Mouse (Mus musculus): ENCODE data around the gene Rps13. TPM values are rescaled to one million over a fixed set of nuclear protein-coding genes. Genes with fewer than 3 reads are reported as not detected.
"Not testable (repeated sequence)": the region's sequence is repeated elsewhere in the genome, so short reads cannot be mapped to it uniquely, and the experiment has no call there.

Gene Rps13
- polyA plus RNA-seq (2012; rRNA removed), result 160 and 185 TPM in 2 replicates

- DNase-seq, result peak; percentile 97
- TF ChIP-seq CTCF (IDR thresholded peaks at IDR 0.05; ENCODE audit: borderline replicate concordance, control insufficient read depth, extremely low read depth, insufficient read depth, low read length, poor library complexity), result peak; percentile 26; the same call in 1 of the 2 replicates
- TF ChIP-seq POLR2A (IDR thresholded peaks at IDR 0.05; ENCODE audit: control insufficient read depth, extremely low read depth, insufficient read depth, low read length, poor library complexity), result peak; percentile 94; the same call in 1 of the 2 replicates
- H3K27ac ChIP-seq (ENCODE audit: control insufficient read depth, insufficient read depth, low read length), result peak within 1 kb of the TSS; percentile 61
- H3K27me3 ChIP-seq (ENCODE audit: control insufficient read depth, insufficient read depth, low read length), result no peaks in the 10 kb centered on the region
- peaks cover 25% of the 10 kb centered on the region for H3K36me3 ChIP-seq (ENCODE audit: control insufficient read depth, insufficient read depth, low read length)
- peak within 1 kb of the TSS; percentile 87 for H3K4me3 ChIP-seq (ENCODE audit: control insufficient read depth, insufficient read depth, low read length)
- H3K4me1 ChIP-seq (replicated peaks; ENCODE audit: control insufficient read depth, insufficient read depth, low read length), result peaks cover 5% of the 10 kb centered on the region
- WGBS, result under 1% methylated on average over 78 of the region's 78 CpGs
These were observed at the start of gene Rps13 for GRCm38 (mm10) chr7:116333713-116334668. TSS of gene Rps13 (minus strand) at chr7:116334195.

- peaks cover 11% of the 10 kb centered on the region; the same call in 1 of the 2 replicates for H3K36me3 ChIP-seq (ENCODE audit: control insufficient read depth, insufficient read depth, low read length)
- H3K27ac ChIP-seq (ENCODE audit: control insufficient read depth, insufficient read depth, low read length); DNase-seq; H3K27me3 ChIP-seq (ENCODE audit: control insufficient read depth, insufficient read depth, low read length); H3K4me1 ChIP-seq (replicated peaks; ENCODE audit: control insufficient read depth, insufficient read depth, low read length); H3K4me3 ChIP-seq (ENCODE audit: control insufficient read depth, insufficient read depth, low read length): not testable (repeated sequence)
- WGBS, result over 99% methylated on average over 6 of the region's 6 CpGs
These were observed 45.2 kb upstream of the Rps13 start for GRCm38 (mm10) chr7:116379181-116379580.

GRCm38 (mm10) chr7:116374284-116374683, 40.3 kb upstream of the Rps13 start:
- Histone ChIP-seq H3K4me3 (ENCODE audit: control insufficient read depth, insufficient read depth, low read length) (no peak overlapping the region), H3K27ac (ENCODE audit: control insufficient read depth, insufficient read depth, low read length) (no peak overlapping the region), H3K36me3 (ENCODE audit: control insufficient read depth, insufficient read depth, low read length) (peaks cover 16% of the 10 kb centered on the region; the same call in 1 of the 2 replicates), H3K27me3 (ENCODE audit: control insufficient read depth, insufficient read depth, low read length) (no peaks in the 10 kb centered on the region), H3K4me1 (replicated peaks; ENCODE audit: control insufficient read depth, insufficient read depth, low read length) (peaks cover 3% of the 10 kb centered on the region; the same call in 1 of the 2 replicates)
- WGBS, result 98% methylated on average over 1 of the region's 1 CpGs
- TF ChIP-seq POLR2A (IDR thresholded peaks at IDR 0.05; ENCODE audit: control insufficient read depth, extremely low read depth, insufficient read depth, low read length, poor library complexity) (no peak), CTCF (IDR thresholded peaks at IDR 0.05; ENCODE audit: borderline replicate concordance, control insufficient read depth, extremely low read depth, insufficient read depth, low read length, poor library complexity) (no peak)
- no peak for DNase-seq

- no peak overlapping the region for H3K4me3 ChIP-seq (ENCODE audit: control insufficient read depth, insufficient read depth, low read length)
- no peaks in the 10 kb centered on the region for H3K27me3 ChIP-seq (ENCODE audit: control insufficient read depth, insufficient read depth, low read length)
- H3K36me3 ChIP-seq (ENCODE audit: control insufficient read depth, insufficient read depth, low read length), result peaks cover 27% of the 10 kb centered on the region
- WGBS, result 44% methylated on average over 1 of the region's 1 CpGs
- no peak overlapping the region for H3K27ac ChIP-seq (ENCODE audit: control insufficient read depth, insufficient read depth, low read length)
- H3K4me1 ChIP-seq (replicated peaks; ENCODE audit: control insufficient read depth, insufficient read depth, low read length), result peaks cover 5% of the 10 kb centered on the region
- peak; percentile 75 for DNase-seq
- TF ChIP-seq CTCF (IDR thresholded peaks at IDR 0.05; ENCODE audit: borderline replicate concordance, control insufficient read depth, extremely low read depth, insufficient read depth, low read length, poor library complexity), result no peak
- TF ChIP-seq POLR2A (IDR thresholded peaks at IDR 0.05; ENCODE audit: control insufficient read depth, extremely low read depth, insufficient read depth, low read length, poor library complexity), result no peak
These were observed 2.2 kb upstream of the Rps13 start for GRCm38 (mm10) chr7:116336226-116336625.

- no peak for DNase-seq
- Histone ChIP-seq H3K4me3 (ENCODE audit: control insufficient read depth, insufficient read depth, low read length) (no peak overlapping the region), H3K27ac (ENCODE audit: control insufficient read depth, insufficient read depth, low read length) (no peak overlapping the region), H3K4me1 (replicated peaks; ENCODE audit: control insufficient read depth, insufficient read depth, low read length) (peaks cover 5% of the 10 kb centered on the region), H3K27me3 (ENCODE audit: control insufficient read depth, insufficient read depth, low read length) (no peaks in the 10 kb centered on the region), H3K36me3 (ENCODE audit: control insufficient read depth, insufficient read depth, low read length) (peaks cover 34% of the 10 kb centered on the region)
- TF ChIP-seq POLR2A (IDR thresholded peaks at IDR 0.05; ENCODE audit: control insufficient read depth, extremely low read depth, insufficient read depth, low read length, poor library complexity) (no peak), CTCF (IDR thresholded peaks at IDR 0.05; ENCODE audit: borderline replicate concordance, control insufficient read depth, extremely low read depth, insufficient read depth, low read length, poor library complexity) (no peak)
- 86% methylated on average over 6 of the region's 6 CpGs for WGBS
These were observed 1.1 kb upstream of the Rps13 start for GRCm38 (mm10) chr7:116335133-116335532.

- WGBS, result 14% methylated on average over 8 of the region's 8 CpGs
- DNase-seq, result no peak
- TF ChIP-seq POLR2A (IDR thresholded peaks at IDR 0.05; ENCODE audit: control insufficient read depth, extremely low read depth, insufficient read depth, low read length, poor library complexity) (no peak), CTCF (IDR thresholded peaks at IDR 0.05; ENCODE audit: borderline replicate concordance, control insufficient read depth, extremely low read depth, insufficient read depth, low read length, poor library complexity) (no peak)
- Histone ChIP-seq H3K27ac (ENCODE audit: control insufficient read depth, insufficient read depth, low read length) (peak overlapping the region; percentile 61), H3K4me1 (replicated peaks; ENCODE audit: control insufficient read depth, insufficient read depth, low read length) (peaks cover 5% of the 10 kb centered on the region), H3K27me3 (ENCODE audit: control insufficient read depth, insufficient read depth, low read length) (no peaks in the 10 kb centered on the region), H3K36me3 (ENCODE audit: control insufficient read depth, insufficient read depth, low read length) (peaks cover 30% of the 10 kb centered on the region), H3K4me3 (ENCODE audit: control insufficient read depth, insufficient read depth, low read length) (peak overlapping the region; percentile 87)
These were observed 659 bp upstream of the Rps13 start for GRCm38 (mm10) chr7:116334669-116335038.

All from thymus, adult 2 months (tissue).